ENCODE assay signal across 20 mouse cellular contexts in the genomic region with DNA sequence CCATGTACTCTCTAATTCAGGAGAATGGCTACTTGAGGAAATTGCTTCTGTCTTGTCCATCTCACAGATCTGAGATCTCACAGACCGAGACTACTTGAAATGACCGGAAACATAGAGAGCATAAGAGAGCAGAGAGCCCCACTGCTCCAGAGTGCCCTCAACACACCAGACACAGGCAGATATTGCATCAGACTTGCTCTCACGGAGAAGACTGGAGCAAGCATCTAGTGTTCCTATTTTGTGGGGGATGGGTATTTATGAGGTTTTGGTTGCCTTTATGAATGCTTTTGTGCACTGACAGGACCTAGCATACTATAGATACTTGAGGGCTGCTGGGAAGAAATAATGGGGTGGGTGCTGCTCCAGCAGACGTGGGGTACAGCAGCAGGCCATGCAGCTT. TPM values are rescaled to one million over a fixed set of nuclear protein-coding genes. Genes with fewer than 3 reads are reported as not detected.
DNase-seq lines count a peak whose midpoint lies in the region; ATAC-seq and TF ChIP-seq lines count a peak whose summit lies in the region.
"Had no signal": no experiment of that assay in that cellular context is flagged by ENCODE, and none has a peak within 500 bp of the region (broad histone marks: within the 10 kb centered on the region; RNA-seq: fewer than 3 reads in every experiment).

No protein-coding gene starts in this region.

- ATAC-seq in liver, postnatal 0 days, result 0 out of 2 replicates have a peak, but pooled peaks have one; percentile 40
- no peak for ATAC-seq in liver, embryonic 11.5 days (replicated peaks; ENCODE audit: low FRiP score)
- ATAC-seq in granulocyte monocyte progenitor cell, adult 5-6 weeks (replicated peaks; ENCODE audit: poor library complexity, severe bottlenecking), result peak; percentile 83
- ATAC-seq in megakaryocyte progenitor cell, adult 5-6 weeks (replicated peaks; ENCODE audit: poor library complexity), result peak; percentile 83
- no peak for ATAC-seq in stomach, postnatal 0 days (ENCODE audit: low FRiP score, low TSS enrichment)
- ATAC-seq: CD4-positive, CD25-positive, alpha-beta regulatory T cell, adult 4 months; forebrain, postnatal 0 days; hindbrain, postnatal 0 days had no signal

- TF ChIP-seq EP300 in liver, postnatal 0 days (IDR thresholded peaks at IDR 0.05; ENCODE audit: low read depth), result no peak
- TF ChIP-seq EP300 in stomach, postnatal 0 days (optimal IDR thresholded peaks at IDR 0.05), result no peak

- no peak overlapping the region for H3K4me3 ChIP-seq in liver, postnatal 0 days (ENCODE audit: low read depth, low read length)
- H3K4me3 ChIP-seq in liver, embryonic 11.5 days (ENCODE audit: low read depth, low read length), result no peak overlapping the region
- H3K4me3 ChIP-seq in stomach, postnatal 0 days (ENCODE audit: low read depth, low read length), result no peak overlapping the region
- H3K4me3 ChIP-seq: embryonic facial prominence, embryonic 13.5 days; forebrain, embryonic 12.5 days; heart, embryonic 10.5 days; hindbrain, embryonic 13.5 days had no signal

- no peak for TF ChIP-seq CTCF in liver, postnatal 0 days (IDR thresholded peaks at IDR 0.05; ENCODE audit: low read depth)
- TF ChIP-seq CTCF in stomach, postnatal 0 days (IDR thresholded peaks at IDR 0.05; ENCODE audit: low read depth), result no peak

- no peaks in the 10 kb centered on the region for H3K9me3 ChIP-seq in liver, postnatal 0 days (ENCODE audit: low read length)
- H3K9me3 ChIP-seq in liver, embryonic 11.5 days (ENCODE audit: control insufficient read depth, low read length), result no peaks in the 10 kb centered on the region
- H3K9me3 ChIP-seq in stomach, postnatal 0 days (ENCODE audit: control insufficient read depth, low read length), result no peaks in the 10 kb centered on the region
- H3K9me3 ChIP-seq: embryonic facial prominence, embryonic 13.5 days; forebrain, embryonic 12.5 days; heart, embryonic 10.5 days; hindbrain, embryonic 13.5 days had no signal

- H3K36me3 ChIP-seq in liver, postnatal 0 days (replicated peaks; ENCODE audit: insufficient read depth, low read length), result no peaks in the 10 kb centered on the region
- H3K36me3 ChIP-seq in liver, embryonic 11.5 days (ENCODE audit: control insufficient read depth, insufficient read depth, low read length), result no peaks in the 10 kb centered on the region
- no peaks in the 10 kb centered on the region for H3K36me3 ChIP-seq in stomach, postnatal 0 days (ENCODE audit: control insufficient read depth, insufficient read depth, low read length)
- H3K36me3 ChIP-seq: embryonic facial prominence, embryonic 13.5 days; forebrain, embryonic 12.5 days; heart, embryonic 10.5 days; hindbrain, embryonic 13.5 days had no signal

- H3K4me1 ChIP-seq in liver, postnatal 0 days (ENCODE audit: insufficient read depth), result no peaks in the 10 kb centered on the region
- no peaks in the 10 kb centered on the region for H3K4me1 ChIP-seq in liver, embryonic 11.5 days (replicated peaks; ENCODE audit: control insufficient read depth, insufficient read depth, low read length)
- H3K4me1 ChIP-seq in stomach, postnatal 0 days (replicated peaks; ENCODE audit: control insufficient read depth, insufficient read depth), result no peaks in the 10 kb centered on the region
- H3K4me1 ChIP-seq: embryonic facial prominence, embryonic 13.5 days; forebrain, embryonic 12.5 days; heart, embryonic 10.5 days; hindbrain, embryonic 13.5 days had no signal

- 52% methylated on average over 4 of the region's 4 CpGs for WGBS in liver, postnatal 0 days (ENCODE audit: insufficient replicate concordance)
- WGBS in liver, embryonic 11.5 days, result 71% methylated on average over 4 of the region's 4 CpGs
- WGBS in stomach, postnatal 0 days, result 79% methylated on average over 4 of the region's 4 CpGs

- H3K4me2 ChIP-seq in liver, postnatal 0 days (ENCODE audit: low read depth, low read length), result no peak overlapping the region
- H3K4me2 ChIP-seq in liver, embryonic 11.5 days, result no peak overlapping the region
- no peak overlapping the region for H3K4me2 ChIP-seq in stomach, postnatal 0 days (replicated peaks; ENCODE audit: low read depth)
- H3K4me2 ChIP-seq: embryonic facial prominence, embryonic 13.5 days; forebrain, embryonic 12.5 days; hindbrain, embryonic 13.5 days had no signal

- no peak overlapping the region for H3K9ac ChIP-seq in liver, postnatal 0 days (replicated peaks)
- no peak overlapping the region for H3K9ac ChIP-seq in liver, embryonic 11.5 days (ENCODE audit: low read depth, low read length)
- no peak overlapping the region for H3K9ac ChIP-seq in stomach, postnatal 0 days (ENCODE audit: low read length)
- H3K9ac ChIP-seq: embryonic facial prominence, embryonic 13.5 days; forebrain, embryonic 12.5 days; forebrain, postnatal 0 days; hindbrain, embryonic 13.5 days had no signal

- H3K27me3 ChIP-seq in liver, postnatal 0 days (ENCODE audit: insufficient read depth, low read length), result no peaks in the 10 kb centered on the region
- no peaks in the 10 kb centered on the region for H3K27me3 ChIP-seq in liver, embryonic 11.5 days (replicated peaks; ENCODE audit: control insufficient read depth, insufficient read depth, low read length)
- no peaks in the 10 kb centered on the region for H3K27me3 ChIP-seq in stomach, postnatal 0 days (ENCODE audit: control insufficient read depth, insufficient read depth, low read length)
- H3K27me3 ChIP-seq: embryonic facial prominence, embryonic 13.5 days; forebrain, embryonic 12.5 days; hindbrain, embryonic 13.5 days had no signal

- DNase-seq in liver, postnatal 0 days, result no peak
- DNase-seq in liver, embryonic 11.5 days (ENCODE audit: low spot score), result no peak
- DNase-seq in stomach, postnatal 0 days (ENCODE audit: low spot score), result no peak
- no peak for DNase-seq in cerebellum, postnatal 4 days (ENCODE audit: low spot score in 2 of 2)
- DNase-seq: adrenal gland, postnatal 10 days; cerebellum, adult 11-12 months; cerebellum, adult 9-10 months; cerebellum, postnatal 25 days; forebrain, postnatal 0 days; gastrocnemius, postnatal 14 days; heart, postnatal 14 days had no signal

- no peak overlapping the region for H3K27ac ChIP-seq in liver, postnatal 0 days (ENCODE audit: low read depth)
- H3K27ac ChIP-seq in liver, embryonic 11.5 days (ENCODE audit: low read depth, low read length), result no peak overlapping the region
- H3K27ac ChIP-seq in stomach, postnatal 0 days (replicated peaks), result no peak overlapping the region
- H3K27ac ChIP-seq: embryonic facial prominence, embryonic 13.5 days; forebrain, embryonic 12.5 days; heart, embryonic 10.5 days; hindbrain, embryonic 13.5 days; hindbrain, postnatal 0 days had no signal

RNA-seq across cellular contexts. Expression of a gene that starts 7.3 kb away (rescaled TPM):
- polyA plus RNA-seq in liver, postnatal 0 days (2015; fragmentation: Nextera tagmentation; extraction: Ambion mirVana), result 7.7 and 9.3 TPM in 2 replicates
- 4.5 and 4.6 TPM in 2 replicates for polyA plus RNA-seq in liver, embryonic 11.5 days (2014; fragmentation: Nextera tagmentation; extraction: Ambion mirVana)
- not detected in 2 replicates for total RNA-seq in granulocyte monocyte progenitor cell, adult 5-6 weeks (2014; fragmentation: Nextera tagmentation)
- total RNA-seq in granulocyte monocyte progenitor cell, adult 5-6 weeks (2017), result 0.52 and 3.5 TPM in 2 replicates
- total RNA-seq in megakaryocyte progenitor cell, adult 5-6 weeks (2015), result 2.6 and 3.2 TPM in 2 replicates
- 0.91 and 1.5 TPM in 2 replicates for total RNA-seq in megakaryocyte progenitor cell, adult 5-6 weeks (2017)
- 1.5 and 2.0 TPM in 2 replicates for polyA plus RNA-seq in stomach, postnatal 0 days (2015; fragmentation: Nextera tagmentation; extraction: Ambion mirVana)
- total RNA-seq: MEL had no signal

RNA-seq across cellular contexts. Expression of a gene that starts 20.6 kb away (rescaled TPM):
- 0.19 and 0.30 TPM in 2 replicates for polyA plus RNA-seq in liver, postnatal 0 days (2015; fragmentation: Nextera tagmentation; extraction: Ambion mirVana)
- polyA plus RNA-seq in liver, embryonic 11.5 days (2014; fragmentation: Nextera tagmentation; extraction: Ambion mirVana), result 0.05 TPM in 1 of 2 replicates, not detected in the other
- not detected in 2 replicates for total RNA-seq in granulocyte monocyte progenitor cell, adult 5-6 weeks (2014; fragmentation: Nextera tagmentation)
- not detected in 2 replicates for total RNA-seq in granulocyte monocyte progenitor cell, adult 5-6 weeks (2017)
- 0.15 TPM in 1 of 2 replicates, not detected in the other for total RNA-seq in megakaryocyte progenitor cell, adult 5-6 weeks (2015)
- 0.10 TPM in 1 of 2 replicates, not detected in the other for total RNA-seq in megakaryocyte progenitor cell, adult 5-6 weeks (2017)
- polyA plus RNA-seq in stomach, postnatal 0 days (2015; fragmentation: Nextera tagmentation; extraction: Ambion mirVana), result 2.5 TPM in 2 replicates
- total RNA-seq: MEL had no signal

Comparison
In these comparisons a context has a peak if more than half of its experiments do, and no peak if none do; other contexts are left out.
1. ATAC-seq: peak in liver, postnatal 0 days (single experiment), granulocyte monocyte progenitor cell, adult 5-6 weeks (single experiment) and megakaryocyte progenitor cell, adult 5-6 weeks (single experiment); none in liver, embryonic 11.5 days (single experiment) and stomach, postnatal 0 days (single experiment).